Mouse (Mus musculus) ES-E14 (cell line): ENCODE measurements around the gene Cux2.

Experiments
- CHD2 ChIP-seq: IDR thresholded peaks from 2 replicates; pipeline ENCODE4 v1.6.1; 2014; ENCODE audit warnings: mild to moderate bottlenecking, low read depth, low read length, inconsistent platforms
- ZC3H11A ChIP-seq: IDR thresholded peaks from 2 replicates; pipeline ENCODE4 v1.6.1; 2012; ENCODE audit warnings: low read depth, mild to moderate bottlenecking, inconsistent platforms, low read length, borderline replicate concordance
- ZNF384 ChIP-seq: IDR thresholded peaks from 2 replicates; pipeline ENCODE4 v1.6.1; 2012; ENCODE audit warnings: low read depth, low read length, inconsistent platforms

GRCm38 (mm10) chr5:121973541-121973940 is 76.4 kb downstream of the Cux2 start:
- TF ChIP-seq CHD2 (no peak), ZNF384 (no peak), ZC3H11A (no peak)
